Mouse (Mus musculus) adrenal gland, adult 18-20 months (tissue): ENCODE measurements around the gene Crybb1. TPM values are rescaled to one million over a fixed set of nuclear protein-coding genes. Genes with fewer than 3 reads are reported as not detected.

Experiments
- DNase-seq, 2 experiments: peaks; one replicate each; pipeline ENCODE4 v3.0.0; 2021 to 2022; ENCODE audit warnings: low spot score in 2 of 2
- total RNA-seq, 2 experiments: library from RNA; stranded (reverse); gene quantifications; 1 replicate in 1 of 2; 2 replicates in 1 of 2; pipeline ENCODE4 v1.2.3; 2021

The Crybb1 gene
- total RNA-seq, 2 experiments from 2014 or later: 3.2 to 3.3 TPM

DNA sequence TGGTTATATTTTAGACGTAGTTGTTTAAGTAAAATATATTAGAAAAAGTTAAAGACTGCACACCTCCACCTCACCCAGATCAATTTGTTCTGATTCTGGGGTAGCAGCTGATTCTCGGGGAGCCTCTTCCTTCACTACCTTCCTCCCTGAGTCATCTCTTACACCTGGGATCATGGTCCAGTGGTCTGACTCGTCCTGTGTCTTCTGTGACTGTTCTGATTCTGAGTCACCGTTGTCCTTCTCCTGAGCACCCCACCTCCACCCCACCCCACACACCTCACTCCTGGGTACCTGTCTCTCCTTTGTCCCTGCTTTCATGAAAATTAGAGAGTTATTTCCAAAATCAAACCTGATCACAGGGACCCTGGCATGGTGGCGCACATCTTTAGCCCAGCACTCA, 9.5 kb downstream of the Crybb1 start:
- DNase-seq: no peak

DNA sequence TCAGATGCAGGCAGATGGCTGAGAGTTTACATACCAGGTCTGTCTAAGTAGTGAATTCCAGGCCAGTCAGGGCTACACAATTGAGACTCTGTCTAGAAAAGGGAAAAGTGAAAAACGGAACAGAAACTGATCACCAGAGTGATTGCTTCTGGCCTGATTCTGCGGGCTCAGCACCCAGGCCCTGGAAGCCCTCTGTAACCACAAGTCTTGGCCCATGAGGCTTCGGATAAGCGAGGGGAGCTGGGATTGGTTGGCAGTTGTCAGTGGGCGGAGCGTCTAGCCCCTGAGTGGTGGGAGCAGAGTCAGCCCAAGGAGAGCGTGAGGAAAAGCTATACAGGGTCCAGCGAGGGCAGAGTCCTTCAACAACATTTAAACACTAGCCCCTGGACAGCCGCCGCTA, 9.9 kb downstream of the Crybb1 start:
- no peak for DNase-seq

DNA sequence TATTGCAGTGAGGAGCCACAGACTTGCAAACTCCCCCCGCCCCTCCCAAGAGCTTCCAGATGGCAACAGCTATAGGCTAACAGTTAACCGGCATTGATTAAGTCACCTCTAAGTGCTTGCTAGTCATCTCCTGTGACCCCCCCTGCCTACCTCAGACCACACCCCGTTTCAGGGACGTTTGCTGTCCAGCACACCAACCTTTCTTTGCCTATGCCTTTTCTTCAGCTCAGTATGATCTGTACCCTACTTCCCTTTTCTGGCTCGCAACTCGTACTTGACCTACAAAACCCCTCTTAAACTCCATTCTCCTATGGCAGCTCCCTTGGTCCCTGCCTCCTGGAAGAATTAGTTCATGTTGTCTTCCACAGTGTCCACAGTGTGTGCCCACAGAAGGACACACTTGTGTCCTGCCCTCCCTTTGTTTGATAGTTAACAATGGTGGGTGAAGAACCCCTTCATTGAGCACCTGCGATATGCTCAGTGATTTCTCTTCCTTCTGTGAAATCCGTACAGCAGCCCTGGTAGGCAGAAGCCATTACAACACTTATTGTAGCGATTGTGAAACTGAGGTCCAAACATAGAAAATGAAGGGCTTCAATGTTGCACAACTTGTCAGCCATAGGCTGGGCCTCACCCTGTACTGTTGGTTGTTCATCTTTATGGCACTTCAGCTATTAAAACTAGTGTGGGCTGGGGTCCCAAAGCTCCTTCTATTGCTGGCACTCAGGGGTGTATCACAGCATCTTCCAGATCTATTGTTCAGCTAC, 10.6 kb downstream of the Crybb1 start:
- no peak for DNase-seq

DNA sequence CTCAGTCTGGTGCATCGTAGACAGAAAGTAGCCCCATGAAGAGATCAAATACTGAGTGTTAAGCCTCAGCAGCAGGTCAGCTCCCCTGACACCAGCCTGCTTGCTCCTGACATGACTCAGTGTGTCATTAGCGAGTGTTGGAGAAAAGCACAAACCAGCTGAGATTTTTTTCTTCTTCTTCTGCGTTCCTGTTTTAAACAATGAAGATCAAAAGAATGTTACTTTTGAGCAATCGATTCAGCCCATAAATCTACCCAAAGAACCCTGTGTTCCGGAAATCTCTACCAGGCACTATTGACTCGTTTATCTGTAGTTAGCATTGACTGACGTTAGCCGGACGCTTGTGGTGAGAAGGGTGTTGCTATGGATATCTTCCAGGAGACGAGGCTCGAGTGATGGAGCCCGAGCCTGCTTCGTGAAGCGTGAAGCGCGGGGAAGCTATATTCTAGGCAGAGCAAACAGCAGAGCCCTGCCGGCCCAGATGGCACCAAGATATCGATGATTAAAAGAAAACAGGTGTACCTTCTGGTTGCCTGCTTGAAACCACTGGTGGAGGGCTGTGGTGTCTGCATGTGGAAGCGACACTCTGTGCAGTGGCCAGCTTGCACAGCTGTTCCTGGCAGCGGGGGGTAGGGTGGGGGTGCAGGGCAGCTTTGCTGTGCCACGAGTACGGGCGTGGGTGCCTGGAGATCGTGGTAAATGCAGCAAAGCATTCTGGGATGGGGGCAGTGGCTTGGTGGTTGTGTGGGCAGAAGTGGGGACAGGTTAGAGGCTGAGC, 15.3 kb downstream of the Crybb1 start:
- DNase-seq: no peak

DNA sequence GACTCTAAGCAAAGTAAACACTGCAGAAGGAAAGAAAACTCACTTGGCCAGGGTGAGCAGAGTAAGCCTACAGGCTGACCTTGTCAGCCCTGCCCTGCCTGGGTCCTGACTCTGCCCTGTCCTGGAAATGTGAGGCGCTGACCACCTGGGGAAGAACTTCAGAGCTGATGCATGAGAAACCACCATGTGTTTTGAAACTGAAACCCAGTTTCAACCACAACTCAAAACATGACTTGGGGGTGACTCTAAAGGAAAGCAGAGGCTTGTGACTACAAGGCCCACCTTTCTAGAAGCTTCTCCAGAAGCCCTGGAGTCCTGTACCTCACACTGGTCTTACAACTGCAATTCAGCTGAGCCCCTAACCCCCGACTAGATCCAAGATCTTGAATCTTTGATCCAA, 17.3 kb downstream of the Crybb1 start:
- no peak for DNase-seq

DNA sequence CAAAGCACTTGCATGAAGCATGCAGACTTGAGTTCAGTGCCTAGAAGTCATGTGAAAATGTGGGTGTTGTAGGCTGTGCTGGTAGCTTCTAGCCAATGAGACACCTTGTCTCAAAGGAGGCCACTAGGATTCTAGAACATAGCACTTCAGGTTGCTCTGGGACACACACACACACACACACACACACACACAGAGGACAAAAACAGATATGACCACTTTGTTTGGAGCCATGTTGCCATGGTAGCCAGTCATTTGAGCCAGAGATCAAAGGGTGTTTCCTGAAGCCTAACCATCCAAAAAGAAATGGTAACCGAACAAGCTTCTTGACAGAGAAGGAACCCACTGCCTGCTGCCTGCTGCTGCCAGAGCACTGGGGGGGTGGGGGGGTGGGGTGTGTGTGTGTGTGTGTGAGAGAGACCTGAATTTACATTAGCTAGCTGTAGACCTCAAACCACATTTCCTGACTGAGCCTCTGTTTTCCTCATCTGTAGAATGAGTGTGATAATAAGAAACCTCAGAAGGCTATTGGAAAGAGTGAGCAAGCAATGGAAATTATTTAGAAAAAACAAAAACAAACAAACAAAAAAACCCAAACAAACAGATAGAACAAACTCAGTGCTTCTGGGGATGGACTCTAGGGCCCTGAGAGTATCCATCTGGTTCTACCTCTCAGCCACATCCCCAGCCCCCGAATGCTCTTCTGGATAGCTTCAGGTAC, 18.3 kb downstream of the Crybb1 start:
- DNase-seq: no peak

DNA sequence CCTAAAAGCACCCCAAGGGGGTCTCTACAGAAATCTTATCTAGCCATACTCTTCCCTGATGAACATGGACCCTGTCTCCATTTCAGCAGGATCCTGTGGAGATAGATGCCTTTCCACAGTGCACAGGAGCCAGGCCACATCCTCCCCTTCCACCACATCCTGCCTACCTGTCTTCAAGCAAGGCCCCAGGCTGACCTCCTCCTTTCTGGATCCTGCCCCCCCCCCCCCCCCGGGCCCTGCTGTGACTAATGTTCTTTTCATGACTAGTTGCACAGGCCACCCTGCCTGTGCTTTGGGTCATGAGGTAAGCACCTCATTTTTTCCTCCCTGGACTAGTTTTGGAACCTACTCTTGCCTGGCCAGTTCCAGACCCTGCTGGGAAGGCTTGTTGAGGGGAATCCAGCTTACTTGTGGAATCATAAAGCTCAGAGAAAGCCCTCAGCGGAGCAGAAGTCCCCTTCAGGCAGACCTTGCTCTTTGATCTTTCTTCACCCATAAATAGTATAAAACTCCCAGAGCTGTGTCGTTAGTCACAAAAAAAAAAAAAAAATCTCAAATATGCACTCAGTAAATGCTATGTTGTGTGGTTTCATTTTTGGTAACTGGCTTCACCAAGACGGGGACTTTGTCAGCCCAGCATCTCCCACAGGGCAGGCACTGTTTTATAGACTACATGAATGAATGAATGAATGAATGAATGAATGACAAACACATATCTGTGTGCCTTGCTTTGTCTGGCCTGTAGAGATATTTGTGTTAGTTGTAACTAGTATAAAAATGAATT, 19.6 kb downstream of the Crybb1 start:
- no peak for DNase-seq

DNA sequence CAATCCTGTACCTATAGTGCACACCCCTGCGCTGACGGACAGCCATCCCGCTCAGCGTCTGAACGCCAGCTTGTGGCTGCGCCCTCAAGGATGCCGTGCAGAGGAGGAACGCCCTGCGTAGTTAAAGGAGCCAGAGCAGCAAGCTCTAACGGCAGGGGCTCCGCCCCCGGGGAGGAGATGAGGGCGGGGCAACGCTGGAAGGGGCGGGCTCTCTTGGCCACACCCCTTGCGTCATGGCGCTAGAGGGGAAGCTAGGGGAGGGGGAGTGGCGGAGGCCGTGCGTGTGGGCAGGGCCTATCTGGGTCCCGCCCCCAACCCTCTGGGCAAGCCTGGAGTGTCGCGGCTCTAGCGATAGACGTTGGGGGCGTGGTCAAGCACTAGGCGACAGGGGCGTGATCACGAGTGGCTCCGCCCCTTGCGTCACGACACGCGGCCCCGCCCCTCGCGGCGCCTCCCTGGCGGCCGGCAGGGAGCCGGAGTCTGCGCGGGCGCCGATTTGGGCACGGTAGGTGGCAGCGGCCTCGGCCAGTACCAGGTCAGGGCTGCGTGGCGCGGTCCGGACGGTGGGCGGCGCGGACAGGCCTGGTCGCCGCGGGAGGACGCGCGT, 20.8 kb downstream of the Crybb1 start, which contains the start of gene Tpst2:
TSS of gene Tpst2 (plus strand) at position 425 of the 607 bp plus-strand sequence.
- DNase-seq: peak; percentile 100

DNA sequence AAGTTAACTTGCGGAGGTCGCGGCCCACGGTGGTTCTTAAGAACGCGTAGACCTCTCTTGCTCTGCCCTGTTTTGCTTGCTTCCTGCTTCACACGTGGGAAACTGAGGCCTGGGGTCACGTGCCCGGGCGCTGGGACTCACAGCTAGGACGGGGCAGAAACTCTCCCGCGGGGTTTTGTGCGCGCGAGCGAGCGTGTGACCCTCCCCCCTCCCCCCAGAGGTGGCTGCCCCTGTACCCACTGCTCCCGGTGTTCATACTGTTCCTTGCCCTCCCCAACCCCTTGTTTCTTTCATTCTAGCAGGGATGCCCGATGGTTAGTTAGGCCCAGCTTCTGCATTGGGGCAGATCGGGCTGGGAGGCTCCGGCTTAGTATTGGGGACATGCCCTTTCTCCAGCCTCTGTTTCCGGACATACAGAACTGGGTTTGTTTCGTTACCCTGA, 21.3 kb downstream of the Crybb1 start:
- no peak for DNase-seq

DNA sequence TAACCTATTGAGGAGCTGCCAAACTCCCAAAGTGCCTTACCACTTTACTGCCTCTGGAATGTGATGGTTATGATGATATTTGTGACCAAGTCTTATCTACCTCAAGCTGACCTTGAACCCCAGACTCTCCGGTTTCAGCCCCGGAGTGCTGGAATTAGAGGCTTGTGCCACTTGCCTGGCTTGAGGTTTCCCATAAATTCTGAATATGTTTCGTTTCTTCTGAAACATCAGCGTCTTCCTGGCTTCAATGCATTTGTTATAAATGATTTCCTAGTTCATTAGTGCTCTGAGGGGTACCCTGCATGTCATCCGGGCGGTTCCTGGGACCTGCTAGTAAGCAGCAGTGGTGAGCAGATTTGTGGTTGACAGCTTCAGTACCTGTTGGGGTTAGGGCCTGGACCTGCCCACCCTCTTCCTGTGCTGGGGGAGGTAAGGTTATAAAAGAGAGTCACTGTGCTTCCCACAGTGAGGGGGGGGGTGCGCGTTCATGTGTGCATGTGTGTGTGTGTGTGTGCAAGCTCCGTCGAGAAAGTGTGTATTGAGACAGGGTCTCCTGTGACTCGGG, 22.4 kb downstream of the Crybb1 start:
- DNase-seq: no peak

DNA sequence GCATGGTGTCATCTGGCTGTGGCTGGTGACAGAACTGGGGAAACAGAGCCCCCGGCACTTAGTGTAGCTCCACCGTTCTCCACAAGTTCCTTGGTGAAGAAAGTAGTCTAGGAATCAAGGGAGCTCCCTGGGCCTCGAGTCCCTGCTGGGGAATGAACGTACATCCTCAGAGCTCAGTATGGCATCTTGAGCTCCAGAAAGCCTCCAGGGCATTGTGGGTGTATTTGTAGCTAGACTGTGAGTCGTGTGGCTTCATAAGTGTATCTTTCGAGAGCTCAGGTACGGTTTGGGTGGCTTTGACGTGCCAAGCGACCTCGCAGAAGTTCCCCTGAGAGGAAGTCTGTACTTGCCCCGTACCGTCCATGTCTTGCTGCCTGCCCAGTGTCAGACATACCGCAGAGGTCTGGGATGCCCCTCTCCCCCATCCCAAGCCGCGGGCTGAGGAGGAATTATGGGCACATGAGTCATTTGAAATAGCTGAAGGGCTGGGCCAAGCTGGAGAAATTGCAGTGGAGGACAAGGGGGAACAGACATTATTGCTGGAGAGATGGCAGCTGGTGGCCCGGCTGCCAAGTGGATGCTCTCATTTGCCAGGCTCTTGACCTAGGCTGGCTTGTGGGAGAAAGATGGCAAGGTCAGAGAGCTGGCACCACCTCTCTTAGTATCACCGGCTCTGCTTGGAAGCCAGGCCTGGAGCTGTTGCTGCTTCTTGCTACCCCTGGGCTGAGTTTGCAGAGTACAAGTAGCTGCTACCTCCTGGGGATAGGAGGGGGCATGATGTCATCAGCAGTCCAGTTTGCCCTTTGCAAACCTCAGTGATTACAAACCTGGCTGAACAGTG, 23.8 kb downstream of the Crybb1 start:
- DNase-seq: peak in 1 of 2 experiments; percentile 56

DNA sequence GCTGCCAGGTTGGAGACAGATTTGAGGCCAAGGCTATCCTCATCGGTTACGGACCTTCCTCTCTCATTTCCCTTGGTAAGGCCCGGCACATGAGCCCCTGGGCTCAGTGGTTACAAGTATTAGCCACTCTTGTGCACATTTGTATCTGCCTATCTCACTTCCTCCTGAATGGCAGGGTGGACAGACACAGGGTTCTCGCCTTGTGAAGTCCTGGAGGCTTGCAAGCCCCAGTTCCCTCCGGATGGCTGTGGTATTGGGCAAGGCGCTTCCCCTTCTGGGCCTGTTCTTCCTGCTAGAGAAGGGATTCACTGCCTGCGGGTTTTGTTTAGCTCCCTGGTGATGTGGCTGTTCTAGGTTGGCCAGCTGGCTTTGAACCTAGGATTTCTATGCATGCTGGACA, 24.5 kb downstream of the Crybb1 start:
- no peak for DNase-seq

DNA sequence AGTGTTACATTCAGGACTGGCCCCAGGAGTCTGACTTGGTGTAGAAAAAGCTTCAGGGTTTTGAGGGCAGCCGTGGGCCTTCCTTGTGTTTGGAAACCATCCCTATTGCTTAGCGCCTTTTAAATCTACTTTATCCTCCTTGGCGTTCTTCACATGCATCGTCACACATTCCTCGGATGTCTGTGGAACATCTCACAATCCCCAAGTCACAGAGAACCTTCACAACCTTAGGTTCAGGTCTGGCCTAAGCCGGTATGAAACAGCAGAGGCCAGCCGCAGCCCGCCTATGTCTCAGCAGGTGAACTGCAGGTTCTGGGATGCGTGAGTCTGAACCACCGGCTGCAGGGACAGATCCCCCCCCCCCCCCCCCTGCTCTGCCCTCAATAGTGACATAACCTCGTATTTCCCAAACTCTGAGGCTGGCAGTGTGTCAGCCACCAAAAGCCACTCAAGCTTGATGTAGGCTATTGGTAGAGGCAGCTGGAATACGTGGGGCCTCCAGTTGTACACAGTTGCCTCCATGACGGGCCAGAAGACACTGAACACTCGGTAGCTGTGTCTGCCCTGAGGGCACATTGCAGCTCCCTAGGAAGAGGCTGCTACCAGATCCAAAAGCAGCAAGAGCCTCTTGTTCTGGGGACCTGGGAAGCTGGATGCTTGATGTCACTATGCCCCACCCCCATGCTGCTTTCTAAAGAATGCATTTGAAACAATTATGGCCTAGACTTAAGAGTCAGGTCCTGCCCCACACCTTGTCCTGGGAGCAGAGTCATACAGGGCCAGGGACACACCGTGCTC, 25.4 kb downstream of the Crybb1 start:
- no peak for DNase-seq

DNA sequence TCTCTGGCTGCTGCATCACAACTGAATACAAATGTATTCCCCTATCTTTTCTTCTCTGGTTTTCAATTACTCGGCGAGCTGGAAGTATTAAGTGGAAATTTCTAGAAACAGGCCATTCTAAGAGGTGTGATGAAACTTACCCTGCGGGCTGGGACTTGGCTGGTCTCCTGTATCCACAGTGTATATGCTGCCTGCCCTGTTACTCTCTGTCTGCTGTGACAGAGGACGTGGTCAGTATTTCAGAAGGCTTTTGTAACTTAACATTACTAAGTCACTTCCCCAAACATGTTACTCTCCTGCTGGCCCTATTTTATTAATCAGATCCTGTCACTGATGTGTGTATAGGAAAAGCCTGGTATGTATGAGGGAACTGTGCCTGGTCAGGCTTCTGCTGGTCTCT, 26.1 kb downstream of the Crybb1 start:
- DNase-seq: no peak

DNA sequence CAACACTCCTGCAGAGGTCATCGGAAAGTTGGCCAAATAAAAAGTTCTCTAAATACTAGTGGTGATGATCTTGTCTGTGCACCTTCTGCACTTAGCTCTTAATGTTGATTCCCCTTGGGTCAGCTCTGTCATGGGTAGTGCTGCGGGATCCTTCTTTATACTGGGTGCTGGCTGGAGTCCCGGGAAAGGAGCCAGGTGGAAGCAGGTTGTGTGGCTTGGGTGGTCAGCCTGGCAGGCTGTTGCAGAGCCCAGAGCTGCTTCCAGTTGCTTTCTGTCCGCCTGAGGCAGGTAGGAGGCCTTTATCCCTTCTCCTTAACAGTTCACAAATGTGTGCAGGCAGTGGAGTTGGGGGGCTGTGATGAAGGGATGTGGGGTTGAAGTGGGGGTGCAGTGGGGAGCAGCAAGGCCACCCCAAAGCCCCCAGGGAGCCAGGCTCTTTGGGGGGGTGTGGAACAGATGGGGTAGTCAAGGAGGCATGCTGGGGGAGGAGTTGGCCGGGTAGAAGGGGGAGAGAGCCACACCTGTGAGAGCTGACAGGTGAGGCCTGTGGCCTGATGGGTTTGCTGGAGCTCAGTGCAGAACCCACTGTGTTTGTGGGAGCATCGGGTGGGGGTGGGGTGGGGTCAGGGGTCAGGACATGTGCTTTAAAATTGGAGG, 26.6 kb downstream of the Crybb1 start:
- DNase-seq: no peak

DNA sequence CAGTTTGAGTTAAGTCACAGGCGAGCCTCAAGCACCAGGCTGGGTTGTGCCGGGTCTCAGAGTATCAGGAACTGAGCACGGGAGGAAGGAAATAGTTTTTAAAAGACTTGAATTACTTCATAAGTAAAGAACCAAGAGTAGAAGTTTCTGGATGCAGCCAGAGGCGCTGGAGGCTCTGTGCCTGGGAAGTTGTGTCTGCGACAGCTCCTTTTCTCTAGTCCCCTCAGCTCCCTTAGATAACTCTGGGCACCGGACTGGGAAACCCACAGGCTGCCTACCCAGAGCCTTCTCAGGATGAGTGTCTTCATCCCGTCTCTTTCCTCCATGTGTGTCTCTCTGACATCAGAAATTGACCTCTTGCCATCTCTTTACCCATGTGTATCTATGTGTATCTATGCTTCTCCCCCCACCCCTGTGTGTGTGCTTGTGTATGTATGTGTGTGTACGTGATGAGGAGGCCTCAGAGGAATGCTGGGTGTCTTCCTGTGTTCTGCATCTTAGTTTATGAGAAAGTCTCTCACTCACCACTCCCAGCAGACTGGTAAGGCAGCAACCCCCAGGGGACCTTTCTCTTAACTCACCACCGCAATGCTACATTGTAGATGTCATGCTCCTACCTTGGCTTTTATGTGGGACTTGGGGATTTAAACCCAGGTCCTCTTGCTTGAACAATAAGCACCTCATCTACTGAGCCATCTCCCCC, 27.3 kb downstream of the Crybb1 start:
- DNase-seq: no peak

DNA sequence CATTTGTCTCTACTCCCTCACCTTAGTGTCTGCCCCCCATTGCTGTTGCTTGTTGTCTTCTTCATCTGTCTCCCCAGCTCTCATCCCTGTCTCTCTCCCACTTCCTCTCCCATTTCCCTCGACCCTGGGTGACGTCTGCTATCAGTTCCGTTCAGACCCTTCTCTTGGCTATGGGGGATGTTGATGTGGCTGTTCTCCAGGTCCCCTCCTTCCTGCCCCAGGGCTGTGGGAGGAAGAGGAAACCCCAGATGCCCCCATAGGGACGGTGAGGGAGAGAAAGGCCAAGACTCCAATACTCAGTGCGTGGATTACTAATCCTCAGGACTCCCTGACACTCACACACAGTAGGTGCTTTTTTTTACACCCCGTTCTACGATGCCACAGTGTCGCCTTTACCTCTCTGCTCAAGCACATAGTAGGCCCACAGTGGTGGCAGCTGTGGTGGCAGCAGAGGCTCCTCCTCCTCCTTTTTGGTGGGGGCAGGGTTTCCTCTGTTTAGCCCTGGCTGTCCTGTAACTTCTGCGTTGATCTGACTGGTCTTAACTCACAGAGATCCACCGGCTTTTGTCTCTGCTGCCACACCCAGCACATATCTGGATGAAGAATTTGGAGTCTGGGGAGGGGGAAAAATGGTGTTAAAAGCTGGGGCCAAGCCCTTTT, 28.1 kb downstream of the Crybb1 start:
- DNase-seq: no peak
